Mouse (Mus musculus) gastrocnemius, adult 18-20 months (tissue): ENCODE data around the gene Zfp958. TPM values are rescaled to one million over a fixed set of nuclear protein-coding genes. Genes with fewer than 3 reads are reported as not detected.

Experiments
- total RNA-seq, 2 experiments: library from RNA; stranded (reverse); gene quantifications; 2 replicates each; pipeline ENCODE4 v1.2.3; 2021

Zfp958 gene
- total RNA-seq, 2 experiments from 2014 or later = 10.1 to 10.6 TPM

Other genes starting within 250 kb of the Zfp958 start
- 1 to 10 TPM; 2.4 to 4.2 TPM for gene Cers4, start 120.1 kb upstream of the Zfp958 start, total RNA-seq
- under 1 TPM in 1 of 2 experiments, not detected in 1; 0.12 TPM for gene Shcbp1, start 166.4 kb downstream of the Zfp958 start, total RNA-seq